Mouse (Mus musculus): ENCODE measurements at regions not wholly inside any gene's neighbourhood (a gene's known extent, or its start where the extent isn't known, plus 50 kb on each side); places are given as distances from the start of the nearest gene placed in this dataset.

DNA sequence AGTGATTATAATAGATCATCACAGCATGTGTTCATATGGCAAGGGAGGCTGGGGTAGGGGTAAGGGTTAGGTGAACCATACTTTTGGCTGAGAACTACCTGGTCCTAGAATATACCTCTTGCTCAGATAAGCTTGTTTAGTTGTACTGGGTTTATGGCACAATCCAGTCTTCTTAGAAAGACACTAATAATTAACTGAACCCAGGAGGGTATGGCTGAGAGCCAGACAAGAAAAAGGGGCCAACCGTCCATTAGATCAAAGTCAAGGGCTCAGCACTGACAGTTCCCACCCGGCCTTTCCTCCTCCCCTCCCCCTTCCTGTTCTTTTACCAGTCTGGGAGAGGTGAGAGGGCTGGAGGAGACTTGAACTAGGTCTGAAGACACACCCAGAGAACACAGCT is 61.5 kb upstream of the Acsl1 start:
- WGBS, result 7% methylated on average over 2 of the region's 2 CpGs
- no peaks in the 10 kb centered on the region for H3K27me3 ChIP-seq (replicated peaks; ENCODE audit: control insufficient read depth, insufficient read depth, low read length)
- H3K4me1 ChIP-seq (ENCODE audit: control insufficient read depth, insufficient read depth, low read length), result peaks cover 18% of the 10 kb centered on the region; the same call in 1 of the 2 replicates
- peak; percentile 94 for DNase-seq
- peak overlapping the region; percentile 42; the same call in 1 of the 2 replicates for H3K27ac ChIP-seq (ENCODE audit: insufficient read depth, low read depth, low read length)
- no peak overlapping the region for H3K4me3 ChIP-seq (ENCODE audit: insufficient read depth, low read depth, low read length)
- no peaks in the 10 kb centered on the region for H3K36me3 ChIP-seq (ENCODE audit: control insufficient read depth, insufficient read depth, low read length)
- no peak for TF ChIP-seq CTCF (conservative IDR thresholded peaks at IDR 0.05; ENCODE audit: insufficient read depth, insufficient read length, low read depth, low read length)
- TF ChIP-seq POLR2A (IDR thresholded peaks at IDR 0.05; ENCODE audit: low read depth, low read length), result no peak

DNA sequence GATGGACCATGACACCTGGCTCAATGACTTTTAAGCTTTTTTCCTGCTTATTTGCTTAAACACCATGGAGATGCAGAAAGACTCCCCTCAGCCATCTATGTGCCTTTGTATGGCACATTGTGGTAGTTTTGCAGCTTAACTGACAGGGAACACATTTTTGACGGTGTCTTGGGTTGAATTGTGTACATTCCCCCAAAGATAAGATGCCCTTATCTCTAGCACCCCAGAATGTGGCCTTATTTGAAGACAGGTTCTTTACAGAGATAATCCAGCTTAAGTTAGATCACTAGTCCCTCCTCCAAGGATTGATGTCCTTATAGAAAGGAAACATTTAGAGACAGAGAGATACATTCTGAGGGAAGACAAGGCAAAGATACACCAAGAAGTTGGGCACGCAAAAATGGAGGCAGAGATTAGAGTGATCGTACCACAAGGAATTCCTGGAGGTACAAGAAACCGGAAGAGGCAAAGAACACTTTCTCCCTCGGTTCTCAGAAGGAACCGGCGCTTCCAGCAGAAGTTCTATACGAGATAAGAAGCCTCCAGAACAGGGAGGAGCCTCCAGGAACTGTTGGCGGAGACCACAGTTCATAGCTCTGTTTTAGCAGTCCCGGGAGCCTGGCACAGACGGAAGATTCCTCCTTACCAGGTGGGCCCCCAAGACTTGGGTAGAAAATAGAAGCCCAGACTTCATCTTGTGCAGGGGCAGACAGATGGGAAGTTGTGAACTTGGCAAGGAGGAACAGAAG is 58.8 kb upstream of the Acsl1 start:
- H3K27ac ChIP-seq (ENCODE audit: insufficient read depth, low read depth, low read length), result no peak overlapping the region
- H3K4me1 ChIP-seq (ENCODE audit: control insufficient read depth, insufficient read depth, low read length), result peaks cover 12% of the 10 kb centered on the region; the same call in 1 of the 2 replicates
- H3K4me3 ChIP-seq (ENCODE audit: insufficient read depth, low read depth, low read length), result no peak overlapping the region
- H3K36me3 ChIP-seq (ENCODE audit: control insufficient read depth, insufficient read depth, low read length), result no peaks in the 10 kb centered on the region
- DNase-seq, result no peak
- TF ChIP-seq CTCF (conservative IDR thresholded peaks at IDR 0.05; ENCODE audit: insufficient read depth, insufficient read length, low read depth, low read length) (no peak), POLR2A (IDR thresholded peaks at IDR 0.05; ENCODE audit: low read depth, low read length) (no peak)
- no peaks in the 10 kb centered on the region for H3K27me3 ChIP-seq (replicated peaks; ENCODE audit: control insufficient read depth, insufficient read depth, low read length)
- 92% methylated on average over 11 of the region's 11 CpGs for WGBS

GRCm38 (mm10) chr8:46413349-46414024 is 57.4 kb upstream of the Acsl1 start:
- no peak for DNase-seq
- H3K36me3 ChIP-seq (ENCODE audit: control insufficient read depth, insufficient read depth, low read length), result no peaks in the 10 kb centered on the region
- H3K4me3 ChIP-seq (ENCODE audit: insufficient read depth, low read depth, low read length), result no peak overlapping the region
- TF ChIP-seq CTCF (conservative IDR thresholded peaks at IDR 0.05; ENCODE audit: insufficient read depth, insufficient read length, low read depth, low read length), result no peak
- no peak for TF ChIP-seq POLR2A (IDR thresholded peaks at IDR 0.05; ENCODE audit: low read depth, low read length)
- no peak overlapping the region for H3K27ac ChIP-seq (ENCODE audit: insufficient read depth, low read depth, low read length)
- no peaks in the 10 kb centered on the region for H3K27me3 ChIP-seq (replicated peaks; ENCODE audit: control insufficient read depth, insufficient read depth, low read length)
- WGBS, result 74% methylated on average over 9 of the region's 9 CpGs
- peaks cover 11% of the 10 kb centered on the region; the same call in 1 of the 2 replicates for H3K4me1 ChIP-seq (ENCODE audit: control insufficient read depth, insufficient read depth, low read length)

GRCm38 (mm10) chr8:46414874-46415273 is 56.0 kb upstream of the Acsl1 start:
- peak; percentile 47 for DNase-seq
- no peaks in the 10 kb centered on the region for H3K27me3 ChIP-seq (replicated peaks; ENCODE audit: control insufficient read depth, insufficient read depth, low read length)
- WGBS, result 68% methylated on average over 6 of the region's 6 CpGs
- H3K4me1 ChIP-seq (ENCODE audit: control insufficient read depth, insufficient read depth, low read length), result 0 out of 2 replicates have a peak, but pooled peaks cover 1% of the 10 kb centered on the region
- H3K27ac ChIP-seq (ENCODE audit: insufficient read depth, low read depth, low read length), result peak overlapping the region; percentile 93
- H3K4me3 ChIP-seq (ENCODE audit: insufficient read depth, low read depth, low read length), result no peak overlapping the region
- TF ChIP-seq POLR2A (IDR thresholded peaks at IDR 0.05; ENCODE audit: low read depth, low read length) (no peak), CTCF (conservative IDR thresholded peaks at IDR 0.05; ENCODE audit: insufficient read depth, insufficient read length, low read depth, low read length) (no peak)
- H3K36me3 ChIP-seq (ENCODE audit: control insufficient read depth, insufficient read depth, low read length), result no peaks in the 10 kb centered on the region

- H3K4me3 ChIP-seq (ENCODE audit: insufficient read depth, low read depth, low read length), result no peak overlapping the region
- TF ChIP-seq CTCF (conservative IDR thresholded peaks at IDR 0.05; ENCODE audit: insufficient read depth, insufficient read length, low read depth, low read length) (no peak), POLR2A (IDR thresholded peaks at IDR 0.05; ENCODE audit: low read depth, low read length) (no peak)
- no peak overlapping the region for H3K27ac ChIP-seq (ENCODE audit: insufficient read depth, low read depth, low read length)
- H3K27me3 ChIP-seq (replicated peaks; ENCODE audit: control insufficient read depth, insufficient read depth, low read length), result no peaks in the 10 kb centered on the region
- H3K4me1 ChIP-seq (ENCODE audit: control insufficient read depth, insufficient read depth, low read length), result no peaks in the 10 kb centered on the region
- no peak for DNase-seq
- 79% methylated on average over 5 of the region's 5 CpGs for WGBS
- H3K36me3 ChIP-seq (ENCODE audit: control insufficient read depth, insufficient read depth, low read length), result no peaks in the 10 kb centered on the region
Observed at GRCm38 (mm10) chr8:46419402-46419801, 51.4 kb upstream of the Acsl1 start.

DNA sequence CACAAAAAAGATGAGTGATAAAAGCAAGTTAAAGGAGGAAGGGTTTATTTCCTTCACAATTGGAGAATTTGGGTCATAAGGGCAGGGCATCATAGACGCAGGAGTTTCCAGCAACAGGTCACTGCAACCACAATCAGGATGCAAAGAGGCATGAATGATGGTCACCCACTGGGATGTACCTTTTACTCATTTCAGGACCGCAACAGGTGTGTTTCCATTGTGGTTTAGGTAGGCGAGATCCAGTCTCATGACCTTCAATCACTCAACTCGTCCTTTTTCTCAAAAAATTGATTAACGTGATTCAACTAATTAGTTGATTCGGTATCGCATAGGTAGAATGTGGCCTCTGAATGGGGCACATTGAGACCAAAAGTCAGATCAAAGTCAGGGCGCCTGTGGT is 50.4 kb upstream of the Acsl1 start:
- no peak for TF ChIP-seq CTCF (conservative IDR thresholded peaks at IDR 0.05; ENCODE audit: insufficient read depth, insufficient read length, low read depth, low read length)
- no peak for TF ChIP-seq POLR2A (IDR thresholded peaks at IDR 0.05; ENCODE audit: low read depth, low read length)
- Histone ChIP-seq H3K4me3 (ENCODE audit: insufficient read depth, low read depth, low read length) (no peak overlapping the region), H3K4me1 (ENCODE audit: control insufficient read depth, insufficient read depth, low read length) (no peaks in the 10 kb centered on the region), H3K36me3 (ENCODE audit: control insufficient read depth, insufficient read depth, low read length) (no peaks in the 10 kb centered on the region), H3K27ac (ENCODE audit: insufficient read depth, low read depth, low read length) (no peak overlapping the region), H3K27me3 (replicated peaks; ENCODE audit: control insufficient read depth, insufficient read depth, low read length) (no peaks in the 10 kb centered on the region)
- WGBS, result 94% methylated on average over 8 of the region's 8 CpGs
- DNase-seq, result no peak

All from kidney, adult 2 months (tissue).